Mouse (Mus musculus) heart, adult 2 months (tissue): ENCODE measurements around the gene Top1.

Experiments used
- CTCF ChIP-seq: fragments of 200-600 bp; IDR thresholded peaks from 2 replicates; pipeline ENCODE4 v1.8.1; 2022; ENCODE audit warnings: antibody characterized with exemption, mild to moderate bottlenecking, moderate library complexity
- EP300 ChIP-seq: fragments of 200-500 bp; IDR thresholded peaks from 2 replicates; pipeline ENCODE4 v1.6.1; 2011; ENCODE audit warnings: low read depth, low read length, control low read depth; ENCODE audit not compliant: insufficient read depth
- POLR2A ChIP-seq: fragments of 200-500 bp; IDR thresholded peaks from 2 replicates; pipeline ENCODE4 v1.6.1; 2011; ENCODE audit warnings: mild to moderate bottlenecking, low read depth, low read length, control low read depth; ENCODE audit not compliant: insufficient read depth

DNA sequence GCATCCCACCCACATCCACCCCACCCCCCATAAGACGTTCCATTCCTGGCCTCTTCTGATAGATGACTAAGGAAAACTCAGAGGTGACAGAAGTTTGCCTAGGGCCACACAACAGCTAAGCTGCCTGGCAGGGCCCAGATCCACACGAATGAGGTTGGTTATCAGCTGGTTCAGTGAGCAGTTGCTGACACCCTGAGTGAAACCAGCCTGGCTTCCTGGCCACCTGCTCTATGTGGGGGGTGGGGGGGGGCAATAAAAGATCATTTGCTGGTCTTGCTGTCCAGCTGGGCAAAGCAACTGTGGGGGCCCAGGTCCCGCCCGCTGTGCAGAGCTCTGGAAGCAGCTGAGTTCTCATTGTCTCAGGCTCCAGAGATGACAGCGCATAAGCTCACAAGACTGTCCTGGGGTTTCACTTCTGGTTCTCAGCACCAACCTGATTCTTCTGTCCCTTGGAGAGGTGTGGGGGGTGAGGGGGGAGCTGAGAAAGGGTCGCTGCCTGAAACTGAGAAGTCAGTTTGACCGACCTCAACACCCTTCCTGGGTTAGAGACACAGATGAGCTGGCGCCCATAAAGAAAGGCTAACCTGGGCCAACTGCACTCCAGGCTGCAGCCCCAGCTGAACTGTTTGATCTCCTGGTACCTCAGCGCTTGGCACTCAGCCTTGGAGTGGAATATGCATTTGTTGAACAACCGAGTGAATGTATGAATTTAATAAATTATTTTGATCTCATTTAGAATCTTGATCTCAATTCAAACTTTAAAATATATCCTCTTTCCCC lies 42.3 kb upstream of the Top1 start:
- no peak for TF ChIP-seq CTCF
- no peak for TF ChIP-seq POLR2A
- no peak for TF ChIP-seq EP300
